Mouse (Mus musculus) hindbrain, embryonic 16.5 days (tissue): ENCODE measurements at regions not wholly inside any gene's neighbourhood (a gene's known extent, or its start where the extent isn't known, plus 50 kb on each side); places are given as distances from the start of the nearest gene placed in this dataset.

ENCODE experiments used
- ATAC-seq: fragments of 200-750 bp; cut with Nextera tagmentation; 2 replicates; pipeline ENCODE4 v1.8.0; 2017; ENCODE audit warnings: moderate TSS enrichment, moderate library complexity
- H3K27ac ChIP-seq: fragments of 300-500 bp; sonication (generic); 2 replicates; pipeline ENCODE4 v1.5.1; 2014; ENCODE audit warnings: low read depth, mild to moderate bottlenecking, control low read depth, low read length, moderate library complexity
- H3K27me3 ChIP-seq: fragments of 300-500 bp; sonication (generic); replicated peaks from 2 replicates; pipeline ENCODE4 v1.6.1; 2014; ENCODE audit warnings: low read length; ENCODE audit not compliant: control insufficient read depth, insufficient read depth
- H3K36me3 ChIP-seq: fragments of 300-500 bp; sonication (generic); 2 replicates; pipeline ENCODE4 v1.6.1; 2014; ENCODE audit warnings: mild to moderate bottlenecking, low read length, moderate library complexity, mixed read lengths; ENCODE audit not compliant: control insufficient read depth, insufficient read depth
- H3K4me1 ChIP-seq: fragments of 300-500 bp; sonication (generic); 2 replicates; pipeline ENCODE4 v1.6.1; 2014; ENCODE audit warnings: low read depth, low read length; ENCODE audit not compliant: control insufficient read depth, insufficient read depth
- H3K4me2 ChIP-seq: fragments of 300-500 bp; sonication (generic); 2 replicates; pipeline ENCODE4 v1.6.1; 2014; ENCODE audit warnings: mild to moderate bottlenecking, low read length, control low read depth, moderate library complexity
- H3K4me3 ChIP-seq: fragments of 300-500 bp; sonication (generic); 2 replicates; pipeline ENCODE4 v1.5.1; 2014; ENCODE audit warnings: mild to moderate bottlenecking, low read length, control low read depth, moderate library complexity
- H3K9ac ChIP-seq: fragments of 300-500 bp; sonication (generic); 2 replicates; pipeline ENCODE4 v1.6.1; 2014; ENCODE audit warnings: low read depth, mild to moderate bottlenecking, control low read depth, low read length, moderate library complexity
- H3K9me3 ChIP-seq: fragments of 300-500 bp; sonication (generic); 2 replicates; pipeline ENCODE4 v1.6.1; 2014; ENCODE audit warnings: mild to moderate bottlenecking, low read length, moderate library complexity; ENCODE audit not compliant: control insufficient read depth
- WGBS: fragments of 180-500 bp; shearing (Covaris S2); extraction: QIAGEN DNeasy Blood & Tissue Kit; methylation state at CpG from one replicate; pipeline ENCODE4 v1.1.7; 2014; 5-methylcytosine and 5-hydroxymethylcytosine counted together

DNA sequence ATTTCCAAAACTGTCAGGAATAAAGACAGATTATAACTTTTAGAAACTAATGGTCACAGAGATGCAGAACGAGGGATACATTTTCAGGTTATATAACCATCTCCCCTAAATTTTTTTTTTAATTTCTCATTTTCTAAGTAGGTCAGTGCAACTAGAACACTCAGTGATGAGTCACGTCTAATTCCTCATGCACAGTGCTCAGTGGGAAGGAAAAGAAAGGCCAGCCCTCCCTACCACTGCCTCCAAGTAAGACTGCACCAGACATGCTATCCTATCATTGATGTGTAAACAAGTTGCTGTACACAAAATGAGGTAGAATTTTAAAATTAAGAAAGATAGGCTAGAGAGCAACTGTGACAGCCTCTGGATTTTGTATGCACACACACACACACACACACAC lies 724.2 kb upstream of the Auts2 start:
- H3K36me3 ChIP-seq = no peaks in the 10 kb centered on the region
- H3K9ac ChIP-seq = no peak overlapping the region
- H3K4me1 ChIP-seq = no peaks in the 10 kb centered on the region
- no peaks in the 10 kb centered on the region for H3K9me3 ChIP-seq
- no peak for ATAC-seq
- WGBS = 71% methylated on average over 2 of the region's 2 CpGs
- no peak overlapping the region for H3K4me3 ChIP-seq
- H3K4me2 ChIP-seq = no peak overlapping the region
- H3K27ac ChIP-seq = no peak overlapping the region
- H3K27me3 ChIP-seq = no peaks in the 10 kb centered on the region

GRCm38 (mm10) chr5:133264976-133265375 lies 721.8 kb upstream of the Auts2 start:
- Histone ChIP-seq H3K9ac (no peak overlapping the region), H3K27ac (no peak overlapping the region), H3K4me3 (no peak overlapping the region), H3K27me3 (no peaks in the 10 kb centered on the region), H3K4me1 (no peaks in the 10 kb centered on the region), H3K9me3 (no peaks in the 10 kb centered on the region), H3K4me2 (no peak overlapping the region), H3K36me3 (no peaks in the 10 kb centered on the region)
- WGBS = 45% methylated on average over 7 of the region's 7 CpGs
- no peak for ATAC-seq

DNA sequence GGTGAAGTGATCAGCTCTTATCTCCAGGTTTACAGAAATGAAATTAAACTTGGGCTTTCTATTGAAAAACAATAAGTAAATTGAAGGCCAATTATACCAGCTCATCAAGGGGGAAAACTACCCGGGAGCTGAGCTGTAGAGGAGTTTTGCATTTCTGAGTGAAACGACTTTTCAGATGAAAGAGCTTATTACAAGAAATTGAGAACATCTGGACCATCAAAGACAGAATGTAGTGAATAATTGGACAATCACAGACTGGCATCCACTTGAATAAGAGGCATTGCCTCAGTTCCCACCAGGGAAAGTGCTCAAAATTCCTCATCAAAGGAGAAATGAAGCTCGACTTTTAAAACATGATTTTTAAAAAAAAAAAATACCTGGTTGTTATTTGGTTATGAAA lies 675.7 kb upstream of the Auts2 start:
- Histone ChIP-seq H3K36me3 (no peaks in the 10 kb centered on the region), H3K4me3 (no peak overlapping the region), H3K27me3 (no peaks in the 10 kb centered on the region), H3K9ac (no peak overlapping the region), H3K9me3 (no peaks in the 10 kb centered on the region), H3K27ac (no peak overlapping the region), H3K4me1 (no peaks in the 10 kb centered on the region), H3K4me2 (no peak overlapping the region)
- WGBS = 62% methylated on average over 3 of the region's 3 CpGs
- no peak for ATAC-seq

- Histone ChIP-seq H3K4me1 (no peaks in the 10 kb centered on the region), H3K36me3 (no peaks in the 10 kb centered on the region), H3K4me3 (no peak overlapping the region), H3K27ac (no peak overlapping the region), H3K27me3 (no peaks in the 10 kb centered on the region), H3K9ac (no peak overlapping the region), H3K4me2 (no peak overlapping the region), H3K9me3 (no peaks in the 10 kb centered on the region)
- no peak for ATAC-seq
- 87% methylated on average over 1 of the region's 1 CpGs for WGBS
These were observed 655.4 kb upstream of the Auts2 start for GRCm38 (mm10) chr5:133198546-133198945.

- H3K4me2 ChIP-seq = no peak overlapping the region
- no peak overlapping the region for H3K9ac ChIP-seq
- no peak for ATAC-seq
- H3K9me3 ChIP-seq = no peaks in the 10 kb centered on the region
- no peak overlapping the region for H3K27ac ChIP-seq
- 84% methylated on average over 8 of the region's 8 CpGs for WGBS
- H3K27me3 ChIP-seq = no peaks in the 10 kb centered on the region
- H3K4me3 ChIP-seq = no peak overlapping the region
- no peaks in the 10 kb centered on the region for H3K4me1 ChIP-seq
- H3K36me3 ChIP-seq = no peaks in the 10 kb centered on the region
These were observed 646.8 kb upstream of the Auts2 start for GRCm38 (mm10) chr5:133189798-133190571.

GRCm38 (mm10) chr5:133175636-133176035 lies 632.5 kb upstream of the Auts2 start:
- Histone ChIP-seq H3K27ac (no peak overlapping the region), H3K4me2 (no peak overlapping the region), H3K27me3 (no peaks in the 10 kb centered on the region), H3K9ac (no peak overlapping the region), H3K4me3 (no peak overlapping the region), H3K9me3 (no peaks in the 10 kb centered on the region), H3K4me1 (peaks cover 7% of the 10 kb centered on the region), H3K36me3 (no peaks in the 10 kb centered on the region)
- no peak for ATAC-seq
- WGBS = 83% methylated on average over 6 of the region's 6 CpGs

DNA sequence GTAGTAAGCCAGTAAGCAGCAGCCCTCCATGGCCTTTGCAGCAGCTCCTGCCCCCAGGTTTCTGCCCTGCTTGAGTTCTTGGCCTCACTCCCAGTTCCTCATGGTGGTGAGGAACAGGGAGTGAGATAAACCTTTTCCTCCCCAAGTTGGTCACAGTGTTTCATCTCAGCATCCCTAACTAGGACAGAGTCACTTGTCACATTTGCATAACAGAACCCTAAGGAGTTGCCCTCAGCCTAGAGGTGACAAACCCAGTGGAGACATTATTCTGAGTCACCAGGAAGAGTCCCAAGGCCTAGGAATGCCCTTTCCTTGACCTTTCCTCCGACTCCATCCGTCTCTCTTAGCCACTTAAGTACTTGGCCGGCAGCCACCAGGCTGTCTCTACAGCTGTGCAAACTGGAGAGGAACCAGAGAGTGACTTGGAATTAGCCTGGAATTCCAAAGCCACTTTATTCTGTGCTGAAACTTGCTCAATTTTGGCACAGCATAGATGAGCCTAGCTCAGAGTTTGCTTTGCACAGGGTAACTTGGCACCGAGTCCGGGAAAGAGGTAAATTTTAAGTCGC lies 630.1 kb upstream of the Auts2 start:
- ATAC-seq = peak; percentile 64
- no peaks in the 10 kb centered on the region for H3K9me3 ChIP-seq
- no peak overlapping the region; the same call in 1 of the 2 replicates for H3K27ac ChIP-seq
- H3K36me3 ChIP-seq = no peaks in the 10 kb centered on the region
- H3K9ac ChIP-seq = no peak overlapping the region
- H3K27me3 ChIP-seq = no peaks in the 10 kb centered on the region
- no peak overlapping the region for H3K4me3 ChIP-seq
- WGBS = 33% methylated on average over 6 of the region's 6 CpGs
- H3K4me2 ChIP-seq = no peak overlapping the region
- H3K4me1 ChIP-seq = peaks cover 7% of the 10 kb centered on the region

DNA sequence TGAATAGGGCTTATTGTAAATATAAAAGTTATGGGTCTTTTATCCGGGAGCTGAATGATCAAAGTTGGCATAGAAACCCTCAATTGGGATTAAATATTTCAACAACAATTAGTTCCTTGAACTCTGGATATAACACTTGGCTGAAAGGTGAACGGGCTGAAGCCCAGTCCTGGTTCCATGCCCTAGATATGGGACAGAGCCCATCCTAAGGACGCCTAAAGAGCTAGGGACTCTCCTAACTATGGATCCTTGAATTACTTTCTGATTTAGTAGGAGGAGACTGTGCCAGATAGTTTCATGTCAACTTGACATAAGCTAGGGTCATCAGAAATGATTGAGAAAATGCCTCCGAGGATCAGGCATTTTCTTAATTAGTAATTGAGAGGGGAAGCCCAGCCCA lies 629.5 kb upstream of the Auts2 start:
- no peak overlapping the region for H3K4me2 ChIP-seq
- peaks cover 7% of the 10 kb centered on the region for H3K4me1 ChIP-seq
- WGBS = 66% methylated on average over 4 of the region's 4 CpGs
- no peak overlapping the region for H3K27ac ChIP-seq
- no peaks in the 10 kb centered on the region for H3K36me3 ChIP-seq
- H3K4me3 ChIP-seq = no peak overlapping the region
- no peak for ATAC-seq
- no peaks in the 10 kb centered on the region for H3K9me3 ChIP-seq
- no peak overlapping the region for H3K9ac ChIP-seq
- no peaks in the 10 kb centered on the region for H3K27me3 ChIP-seq

DNA sequence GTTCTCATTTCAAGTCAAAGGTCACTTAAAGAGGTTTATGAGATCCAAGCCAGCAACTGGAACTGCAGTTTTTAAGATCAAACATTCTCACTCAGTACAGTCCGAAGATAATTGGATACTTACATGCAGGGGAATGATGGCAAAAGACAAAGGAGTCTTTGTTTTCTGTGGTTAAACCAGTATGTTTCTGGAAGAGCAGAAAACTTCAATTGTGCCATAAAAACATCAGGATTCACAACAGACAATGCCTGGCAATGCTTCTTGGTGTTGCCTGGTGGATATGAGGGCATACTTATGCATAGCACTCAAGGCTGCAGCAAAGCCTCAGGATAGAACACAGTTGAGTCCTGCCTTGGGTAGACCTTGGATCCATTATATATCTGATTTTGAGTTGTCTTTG lies 628.1 kb upstream of the Auts2 start:
- 61% methylated on average over 1 of the region's 1 CpGs for WGBS
- no peaks in the 10 kb centered on the region for H3K27me3 ChIP-seq
- H3K27ac ChIP-seq = no peak overlapping the region
- no peak overlapping the region for H3K9ac ChIP-seq
- H3K4me3 ChIP-seq = no peak overlapping the region
- peaks cover 7% of the 10 kb centered on the region for H3K4me1 ChIP-seq
- no peak for ATAC-seq
- H3K4me2 ChIP-seq = no peak overlapping the region
- no peaks in the 10 kb centered on the region for H3K36me3 ChIP-seq
- H3K9me3 ChIP-seq = no peaks in the 10 kb centered on the region
